Mouse (Mus musculus): ENCODE results near the gene Nol3. TPM values are rescaled to one million over a fixed set of nuclear protein-coding genes. Genes with fewer than 3 reads are reported as not detected.

Nol3 gene
- total RNA-seq, 2 experiments from 2014 or later: 9.2 to 11.8 TPM

GRCm38 (mm10) chr8:105260371-105261099 is 15.4 kb upstream of the Nol3 start:
- intact Hi-C loops (cut with DNase I): no loop called here
- no peak for DNase-seq (ENCODE audit: low spot score in 2 of 2)

GRCm38 (mm10) chr8:105261326-105261980 is 14.5 kb upstream of the Nol3 start:
- intact Hi-C loops (cut with DNase I): no loop called here
- DNase-seq (ENCODE audit: low spot score in 2 of 2): no peak

GRCm38 (mm10) chr8:105263244-105263912 is 12.6 kb upstream of the Nol3 start:
- DNase-seq (ENCODE audit: low spot score in 2 of 2): no peak
- intact Hi-C loops (cut with DNase I): no loop called here

GRCm38 (mm10) chr8:105264024-105264982 is 11.6 kb upstream of the Nol3 start, which contains the start of the genes Tradd and Fbxl8:
Gene Tradd (minus strand): TSS chr8:105264609.
Gene Fbxl8 (plus strand): TSS chr8:105264648.
- intact Hi-C loops (cut with DNase I): no loop called here
- DNase-seq (ENCODE audit: low spot score in 2 of 2): peak in 1 of 2 experiments; percentile 48

GRCm38 (mm10) chr8:105265128-105265527 is 10.8 kb upstream of the Nol3 start:
- DNase-seq (ENCODE audit: low spot score in 2 of 2): no peak
- intact Hi-C loops (cut with DNase I): no loop called here

- DNase-seq (ENCODE audit: low spot score in 2 of 2): no peak
- intact Hi-C loops (cut with DNase I): no loop called here
These were observed 9.2 kb upstream of the Nol3 start for GRCm38 (mm10) chr8:105266775-105267174.

GRCm38 (mm10) chr8:105268342-105269074 is 7.4 kb upstream of the Nol3 start:
- peak; percentile 87 to 90 for DNase-seq (ENCODE audit: low spot score in 2 of 2)
- intact Hi-C loops (cut with DNase I): no loop called here

- intact Hi-C loops (cut with DNase I): no loop called here
- DNase-seq (ENCODE audit: low spot score in 2 of 2): no peak
These were observed 6.9 kb upstream of the Nol3 start for GRCm38 (mm10) chr8:105269075-105269458.

GRCm38 (mm10) chr8:105269461-105269947 is 6.4 kb upstream of the Nol3 start, which contains the start of gene Hsf4:
Gene Hsf4 (plus strand): TSS chr8:105269801.
- peak; percentile 54 to 74 for DNase-seq (ENCODE audit: low spot score in 2 of 2)
- intact Hi-C loops (cut with DNase I): no loop called here

- DNase-seq (ENCODE audit: low spot score in 2 of 2): no peak
- intact Hi-C loops (cut with DNase I): no loop called here
These were observed 5.6 kb upstream of the Nol3 start for GRCm38 (mm10) chr8:105270101-105270915.

- intact Hi-C loops (cut with DNase I): no loop called here
- DNase-seq (ENCODE audit: low spot score in 2 of 2): no peak
These were observed 5.1 kb upstream of the Nol3 start for GRCm38 (mm10) chr8:105270916-105271186.

GRCm38 (mm10) chr8:105275387-105275786 is 553 bp upstream of the Nol3 start:
- intact Hi-C loops (cut with DNase I): no loop called here
- no peak for DNase-seq (ENCODE audit: low spot score in 2 of 2)

GRCm38 (mm10) chr8:105276292-105277120 is 566 bp downstream of the Nol3 start:
- intact Hi-C loops (cut with DNase I): no loop called here
- DNase-seq (ENCODE audit: low spot score in 2 of 2): peak; percentile 53 to 54

GRCm38 (mm10) chr8:105278911-105279334 is 3.0 kb downstream of the Nol3 start:
- peak; percentile 85 to 89 for DNase-seq (ENCODE audit: low spot score in 2 of 2)
- intact Hi-C loops (cut with DNase I): no loop called here

- intact Hi-C loops (cut with DNase I): no loop called here
These were observed 4.6 kb downstream of the Nol3 start for GRCm38 (mm10) chr8:105280567-105280966.

GRCm38 (mm10) chr8:105281821-105282220 is 5.9 kb downstream of the Nol3 start:
- intact Hi-C loops (cut with DNase I): no loop called here
- no peak for DNase-seq (ENCODE audit: low spot score in 2 of 2)

More at GRCm38 (mm10) chr8:105280567-105280966, 4.6 kb downstream of the Nol3 start:
- no peak for DNase-seq (ENCODE audit: low spot score in 2 of 2)

GRCm38 (mm10) chr8:105282239-105282638 is 6.3 kb downstream of the Nol3 start:
- intact Hi-C loops (cut with DNase I): no loop called here
- no peak for DNase-seq (ENCODE audit: low spot score in 2 of 2)

Data from left cerebral cortex, postnatal 36 days (tissue).